Mouse (Mus musculus) MEL (cell line): ENCODE results near the gene Pxt1.

Experiments
- CTCF ChIP-seq, 3 experiments: IDR thresholded peaks in 2 of 3; conservative IDR thresholded peaks in 1 of 3; 2 replicates each; pipeline ENCODE4 v1.5.1; 2011 to 2012; ENCODE audit warnings: low read length in 3 of 3, low read depth in 2 of 3, mild to moderate bottlenecking in 2 of 3, improper control_type of control experiment in 1 of 3, inconsistent platforms in 1 of 3, mixed read lengths in 1 of 3, moderate library complexity in 1 of 3; ENCODE audit not compliant: control insufficient read depth in 1 of 3, insufficient read depth in 1 of 3, poor library complexity in 1 of 3, severe bottlenecking in 1 of 3
- GATA1 ChIP-seq: IDR thresholded peaks from 2 replicates; pipeline ENCODE4 v1.6.1; 2011; ENCODE audit warnings: low read depth, low read length, improper control_type of control experiment
- HCFC1 ChIP-seq: IDR thresholded peaks from 2 replicates; pipeline ENCODE4 v1.6.1; 2012; ENCODE audit warnings: low read depth, mild to moderate bottlenecking, inconsistent platforms, low read length, improper control_type of control experiment, moderate library complexity
- MAFK ChIP-seq: IDR thresholded peaks from 2 replicates; pipeline ENCODE4 v1.6.1; 2011; ENCODE audit warnings: low read depth, mild to moderate bottlenecking, low read length, improper control_type of control experiment, borderline replicate concordance
- MAX ChIP-seq: IDR thresholded peaks from 2 replicates; pipeline ENCODE4 v1.6.1; 2011; ENCODE audit warnings: low read length, improper control_type of control experiment
- MEF2A ChIP-seq: IDR thresholded peaks from 2 replicates; pipeline ENCODE4 v1.6.1; 2014; ENCODE audit warnings: low read depth, mild to moderate bottlenecking, inconsistent platforms, low read length, improper control_type of control experiment; ENCODE audit not compliant: poor library complexity, insufficient replicate concordance, severe bottlenecking; ENCODE audit errors: extremely low read depth
- MXI1 ChIP-seq: IDR thresholded peaks from 2 replicates; pipeline ENCODE4 v1.6.1; 2011; ENCODE audit warnings: mild to moderate bottlenecking, low read depth, low read length, improper control_type of control experiment
- POLR2A ChIP-seq, 2 experiments: IDR thresholded peaks; 2 replicates each; pipeline ENCODE4 v1.6.1; 2011 to 2012; ENCODE audit warnings: low read length in 2 of 2, mild to moderate bottlenecking in 2 of 2, control low read depth in 1 of 2, improper control_type of control experiment in 1 of 2, low read depth in 1 of 2, moderate library complexity in 1 of 2; ENCODE audit not compliant: control insufficient read depth in 1 of 2, insufficient read depth in 1 of 2, poor library complexity in 1 of 2
- POLR2AphosphoS5 ChIP-seq: IDR thresholded peaks from 2 replicates; pipeline ENCODE4 v1.6.1; 2012; ENCODE audit warnings: low read depth, borderline replicate concordance, mild to moderate bottlenecking, inconsistent platforms, low read length, moderate library complexity, mixed read lengths
- RAD21 ChIP-seq: IDR thresholded peaks from 2 replicates; pipeline ENCODE4 v1.6.1; 2011; ENCODE audit warnings: mild to moderate bottlenecking, low read depth, low read length, improper control_type of control experiment
- SMC3 ChIP-seq: IDR thresholded peaks from 2 replicates; pipeline ENCODE4 v1.6.1; 2011; ENCODE audit warnings: low read depth, low read length, improper control_type of control experiment
- ZMIZ1 ChIP-seq: IDR thresholded peaks from 2 replicates; pipeline ENCODE4 v1.6.1; 2012; ENCODE audit warnings: low read depth, mild to moderate bottlenecking, inconsistent platforms, low read length, improper control_type of control experiment, moderate library complexity

- no peak for TF ChIP-seq MEF2A
- TF ChIP-seq POLR2A (IDR thresholded peaks at IDR 0.05; ENCODE audit: control insufficient read depth in 1 of 2, insufficient read depth in 1 of 2, low read depth in 1 of 2, low read length in 2 of 2, poor library complexity in 1 of 2) = no peak
- no peak for TF ChIP-seq RAD21
- no peak for TF ChIP-seq ZMIZ1
- TF ChIP-seq SMC3 = no peak
- TF ChIP-seq POLR2AphosphoS5 = no peak
- no peak for TF ChIP-seq MAFK
- no peak for TF ChIP-seq CTCF (IDR thresholded peaks at IDR 0.05 in 2 of 3, conservative IDR thresholded peaks at IDR 0.05 in 1 of 3; ENCODE audit: control insufficient read depth in 1 of 3, insufficient read depth in 1 of 3, low read depth in 2 of 3, low read length in 3 of 3, poor library complexity in 1 of 3, severe bottlenecking in 1 of 3)
- TF ChIP-seq MAX = no peak
- TF ChIP-seq GATA1 = no peak
- TF ChIP-seq HCFC1 = no peak
- no peak for TF ChIP-seq MXI1
Observed at GRCm38 (mm10) chr17:28943740-28944139, at the start of gene Pxt1.
